Mouse (Mus musculus) v-Abl transformed pro-B cells (cell line): Measurements from ENCODE around the gene Hbb-bs.
"Not testable (repeated sequence)": the region's sequence is repeated elsewhere in the genome, so short reads cannot be mapped to it uniquely, and the experiment has no call there.

Experiments used
- in situ Hi-C, 2 experiments: fragments of 400-800 bp; cut with MboI; formaldehyde crosslinking; loops; one replicate each; pipeline ENCODE4 v1.15.1; 2025; ENCODE audit not compliant: unreplicated experiment in 2 of 2

The Hbb-bs gene

DNA sequence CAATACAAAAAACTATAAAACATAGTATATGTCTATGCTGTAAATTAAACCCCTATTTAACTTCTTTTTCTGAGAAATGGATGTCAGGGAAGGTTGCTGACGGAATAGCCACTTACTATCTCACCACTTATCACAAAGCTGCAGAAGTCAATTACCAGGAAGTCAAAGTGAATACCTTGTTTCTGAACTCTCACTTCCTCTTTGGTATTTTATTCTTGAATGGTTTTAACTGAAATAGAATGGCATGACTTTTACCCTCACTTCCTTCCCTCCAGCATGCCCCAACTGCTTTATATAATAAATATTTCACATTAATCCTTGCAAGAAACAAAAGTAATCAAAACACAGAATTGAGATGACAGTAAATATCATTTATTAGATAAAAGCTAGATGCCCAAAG lies 15.7 kb downstream of the Hbb-bs start:
- in situ Hi-C loops, result no loop called here

DNA sequence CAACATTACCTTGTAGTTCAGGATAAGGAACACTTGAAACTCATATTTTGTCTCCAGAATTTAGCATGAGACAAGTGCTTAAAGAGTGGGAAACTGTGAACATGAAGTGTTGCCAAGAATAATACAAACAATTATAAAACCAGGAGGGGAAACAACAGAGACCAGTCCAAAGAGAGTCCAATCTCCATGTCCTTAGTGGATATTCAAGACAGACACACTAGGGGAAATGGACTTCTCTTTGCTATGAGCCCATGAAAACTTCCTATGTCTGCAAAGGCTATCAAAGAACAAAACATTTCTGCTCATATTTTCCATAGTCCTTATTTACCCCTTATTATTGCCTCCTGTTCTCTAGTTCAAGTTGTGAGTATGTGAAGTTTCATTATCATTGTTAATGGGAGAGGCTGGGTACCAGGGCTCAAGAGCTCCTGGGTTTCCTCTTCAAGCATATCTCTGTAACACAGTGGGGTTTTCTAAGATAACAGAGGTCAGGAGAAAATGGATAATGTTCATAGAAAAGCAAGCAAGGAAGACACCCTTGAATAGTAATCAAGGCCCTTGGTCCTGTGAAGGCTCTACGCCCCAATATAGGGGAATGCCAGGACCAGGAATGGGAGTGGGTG lies 16.6 kb downstream of the Hbb-bs start:
- in situ Hi-C loops, result no loop called here

DNA sequence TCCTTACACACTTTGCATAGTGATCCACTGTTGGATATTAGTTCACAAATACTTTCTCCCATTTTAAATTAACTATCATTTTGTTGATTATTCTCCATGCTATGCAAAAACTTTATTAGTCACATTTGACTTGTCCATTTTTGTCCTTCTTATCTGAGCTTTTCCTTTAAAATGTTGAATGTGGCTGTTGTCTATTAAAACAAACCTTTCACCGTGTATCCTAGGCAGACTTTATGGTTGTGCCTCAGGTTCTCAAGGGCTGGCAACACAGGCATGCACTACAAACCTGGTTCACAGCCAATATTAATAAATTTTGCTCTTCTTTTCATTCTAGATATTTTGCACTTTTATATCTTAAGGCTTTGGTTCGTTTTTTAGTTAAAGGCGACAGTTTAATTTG lies 17.1 kb downstream of the Hbb-bs start:
- in situ Hi-C loops, result no loop called here

DNA sequence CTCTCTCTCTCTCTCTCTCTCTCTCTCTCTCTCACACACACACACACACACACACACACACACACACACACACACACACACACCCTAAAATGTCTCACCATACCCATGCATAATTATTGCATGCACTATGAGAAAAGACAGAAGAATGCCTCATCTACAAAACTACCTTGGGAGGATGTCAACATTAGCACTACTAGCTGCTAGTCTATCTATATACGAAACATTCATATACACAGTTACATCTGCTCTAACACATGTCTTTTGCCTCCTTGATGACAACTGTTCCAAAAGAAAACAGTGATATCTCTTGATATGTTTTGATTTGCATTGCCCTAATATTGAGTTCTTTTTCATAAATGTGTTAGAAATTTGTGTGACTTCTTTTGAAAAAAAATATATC lies 17.6 kb downstream of the Hbb-bs start:
- in situ Hi-C loops, result no loop called here

DNA sequence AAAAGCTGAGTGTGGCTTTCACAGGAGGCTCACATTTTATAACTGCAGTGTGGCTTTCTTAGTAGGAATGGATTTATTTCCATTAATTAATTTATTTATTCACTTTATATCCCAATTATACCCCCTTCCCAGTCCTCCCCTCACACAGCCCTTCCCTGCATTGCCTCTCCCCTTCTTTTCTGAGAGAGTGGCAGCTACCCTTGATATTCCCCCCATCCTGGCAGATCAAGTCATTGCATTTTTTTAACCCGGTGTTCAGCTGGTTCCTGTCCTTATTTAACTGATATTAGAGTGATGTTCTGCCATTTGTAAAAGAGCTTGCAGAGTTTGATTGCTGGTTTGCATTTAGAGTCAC lies 18.1 kb downstream of the Hbb-bs start:
- in situ Hi-C loops, result loop anchor here (10.0 kb wide), 3 partner anchors 95 to 1115 kb away; partner anchors contain the start of genes Olfr648 (in 2 of the 2), Olfr243 (in 1 of the 2) and Olfr557 (in 1 of the 2)

DNA sequence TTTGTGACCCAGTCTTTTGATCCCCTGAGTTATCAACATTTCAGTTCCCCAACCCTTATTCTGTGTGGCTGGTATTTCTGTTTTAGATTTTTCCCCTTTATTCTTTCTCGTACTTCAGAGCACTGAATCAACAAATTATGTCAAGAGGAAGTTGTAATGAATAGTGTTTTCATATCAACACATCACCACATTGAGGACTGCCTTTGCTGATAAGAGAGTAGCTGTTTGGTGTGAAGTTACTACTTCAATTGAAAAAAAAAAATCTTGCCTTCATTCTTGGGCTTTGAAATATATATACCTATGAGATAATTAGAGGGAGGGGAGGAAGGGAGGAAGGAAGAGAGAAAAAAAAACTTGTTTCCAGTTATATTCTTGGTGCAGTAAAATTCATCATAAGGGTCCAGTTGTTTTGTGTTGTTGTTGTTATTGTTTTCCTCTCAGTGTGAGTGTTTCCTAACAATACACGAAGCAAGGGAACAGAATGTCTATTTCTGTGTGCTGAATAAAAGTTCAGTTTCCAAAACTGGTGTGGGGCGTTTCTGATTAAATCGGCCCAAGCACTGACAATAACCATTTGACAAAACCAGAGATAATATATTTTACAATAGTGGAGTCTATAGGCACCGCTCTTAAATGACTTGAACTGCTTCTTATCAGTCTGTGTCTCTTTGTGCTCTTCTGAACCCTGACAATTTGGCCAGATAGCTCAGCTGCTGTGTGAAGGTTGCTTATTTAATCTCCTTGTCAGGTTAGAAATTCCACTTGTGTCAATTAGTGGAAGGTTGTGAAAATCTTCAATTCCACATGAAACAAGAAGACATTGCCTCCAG lies 18.7 kb downstream of the Hbb-bs start:
- in situ Hi-C loops, result loop anchor here (10.0 kb wide), 3 partner anchors 94 to 1114 kb away; partner anchors contain the start of genes Olfr648 (in 2 of the 2), Olfr243 (in 1 of the 2) and Olfr557 (in 1 of the 2)

DNA sequence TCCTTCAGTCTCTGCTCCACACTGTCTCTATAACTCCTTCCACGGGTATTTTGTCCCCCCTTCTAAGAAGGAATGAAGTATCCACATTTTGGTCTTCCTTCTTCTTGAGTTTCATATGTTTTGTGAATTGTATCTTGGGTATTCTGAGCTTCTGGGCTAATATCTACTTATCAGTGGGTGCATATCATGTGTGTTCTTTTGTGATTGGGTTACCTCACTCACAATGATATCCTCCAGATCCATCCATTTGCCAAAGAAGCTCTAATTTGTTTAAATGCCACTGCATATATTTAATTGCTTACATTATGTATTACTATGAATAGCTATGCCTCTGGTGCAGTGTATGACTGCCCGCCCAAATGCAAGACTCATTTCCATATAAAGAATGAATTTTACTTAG lies 19.8 kb downstream of the Hbb-bs start:
- in situ Hi-C loops, result loop anchor here (10.0 kb wide), 3 partner anchors 93 to 1113 kb away; partner anchors contain the start of genes Olfr648 (in 2 of the 2), Olfr243 (in 1 of the 2) and Olfr557 (in 1 of the 2)

DNA sequence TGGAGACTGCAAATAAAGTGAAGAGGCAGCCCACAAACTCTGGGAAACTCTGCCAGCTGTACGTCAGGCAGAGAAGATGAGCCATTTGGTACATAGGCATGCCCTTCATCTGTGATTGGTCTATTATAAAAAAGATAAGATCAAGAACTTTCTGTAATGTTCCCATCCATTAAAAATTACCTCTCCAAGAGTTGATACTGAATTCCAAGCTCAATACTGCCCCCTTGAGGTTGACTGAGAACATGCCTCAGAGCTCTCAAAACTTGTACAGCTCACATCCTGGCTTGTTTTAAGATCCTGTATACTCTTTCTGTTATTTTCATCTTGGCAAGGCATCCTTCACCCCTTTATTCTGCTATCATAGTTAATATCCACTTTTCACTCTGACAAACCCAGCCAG lies 21.0 kb downstream of the Hbb-bs start:
- in situ Hi-C loops, result loop anchor here (10.0 kb wide), 3 partner anchors 92 to 1112 kb away; partner anchors contain the start of genes Olfr648 (in 2 of the 2), Olfr243 (in 1 of the 2) and Olfr557 (in 1 of the 2)

DNA sequence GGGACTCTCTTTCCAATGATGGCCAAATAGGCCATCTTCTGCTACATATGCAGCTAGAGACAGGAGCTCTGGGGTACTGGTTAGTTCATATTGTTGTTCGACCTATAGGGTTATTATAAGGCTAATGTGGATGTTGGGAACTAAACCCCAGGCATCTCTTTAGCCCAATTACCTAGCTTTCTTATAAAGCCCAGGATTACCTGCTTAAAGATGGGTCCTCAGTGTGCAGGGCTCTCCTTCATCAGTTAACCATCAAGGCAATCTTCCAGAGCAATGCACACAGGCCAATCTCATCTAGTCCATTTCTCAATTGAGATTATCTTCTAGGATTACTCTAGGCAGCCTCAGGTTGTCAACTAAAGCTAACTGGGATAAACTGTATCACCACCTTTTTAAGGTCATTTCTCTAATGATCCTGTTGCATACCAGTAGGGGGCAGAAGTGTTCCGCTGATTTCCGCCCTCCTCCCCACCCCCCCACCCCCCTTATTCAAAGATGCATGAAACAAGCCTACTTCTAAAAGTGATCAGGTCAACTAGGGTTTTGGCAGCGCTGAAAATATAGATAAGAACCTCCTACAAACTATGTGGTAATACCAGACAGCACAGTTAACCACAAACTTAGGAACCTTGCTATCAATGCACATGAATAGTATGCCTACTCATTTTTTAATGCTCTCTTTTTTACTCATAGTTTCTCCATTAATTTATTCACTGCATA lies 35.1 kb downstream of the Hbb-bs start:
- in situ Hi-C loops, result loop anchor here (5.0 to 10.0 kb wide), 2 partner anchors 79 to 152 kb away; partner anchors contain the start of gene Olfr633 (in 2 of the 2)

DNA sequence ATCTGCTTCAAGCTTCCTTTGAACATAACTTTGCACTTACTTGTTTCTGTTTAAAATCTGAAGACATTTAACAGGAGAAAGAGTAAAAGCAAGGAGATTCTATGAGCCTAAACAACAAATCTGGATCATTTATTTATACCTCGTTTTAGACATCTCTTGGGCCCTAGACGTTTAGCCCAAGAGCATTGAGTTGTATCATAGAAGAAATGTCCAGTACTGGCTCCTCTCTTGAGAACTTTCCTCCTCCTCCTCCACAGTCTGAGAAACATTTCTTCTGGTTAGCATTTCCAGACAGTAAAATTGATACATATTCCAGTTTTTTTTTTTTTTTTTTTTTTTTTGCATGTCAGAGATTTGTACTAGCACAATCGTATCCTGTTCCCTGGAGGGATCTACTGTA lies 36.2 kb downstream of the Hbb-bs start, which contains the start of gene Olfr67:
Olfr67 (minus strand) TSS at position 101 of the 400 bp plus-strand sequence.
- in situ Hi-C loops, result loop anchor here (5.0 to 10.0 kb wide), 2 partner anchors 81 to 153 kb away; partner anchors contain the start of gene Olfr633 (in 2 of the 2)

DNA sequence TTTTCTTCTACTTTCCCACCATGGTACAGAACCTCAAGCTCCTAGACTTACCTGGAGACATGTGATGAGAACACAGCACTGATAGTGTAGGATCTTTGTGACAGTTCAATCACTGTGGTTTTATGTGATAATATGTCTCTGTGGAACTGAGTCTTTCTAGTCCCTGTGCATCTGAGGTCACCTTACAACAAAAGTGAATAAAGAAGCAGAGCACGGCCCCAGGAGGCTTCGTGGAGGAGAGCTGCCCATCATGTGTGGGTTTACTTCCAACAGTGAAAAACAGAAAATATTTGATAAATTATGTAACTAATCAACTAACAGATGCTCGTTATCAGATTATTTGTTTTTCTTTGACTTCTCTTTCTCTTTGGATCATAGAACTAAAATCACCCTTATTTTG lies 48.3 kb downstream of the Hbb-bs start, which contains the start of gene Olfr68:
Olfr68 (minus strand) TSS at position 101 of the 400 bp plus-strand sequence.
- in situ Hi-C loops, result no loop called here

DNA sequence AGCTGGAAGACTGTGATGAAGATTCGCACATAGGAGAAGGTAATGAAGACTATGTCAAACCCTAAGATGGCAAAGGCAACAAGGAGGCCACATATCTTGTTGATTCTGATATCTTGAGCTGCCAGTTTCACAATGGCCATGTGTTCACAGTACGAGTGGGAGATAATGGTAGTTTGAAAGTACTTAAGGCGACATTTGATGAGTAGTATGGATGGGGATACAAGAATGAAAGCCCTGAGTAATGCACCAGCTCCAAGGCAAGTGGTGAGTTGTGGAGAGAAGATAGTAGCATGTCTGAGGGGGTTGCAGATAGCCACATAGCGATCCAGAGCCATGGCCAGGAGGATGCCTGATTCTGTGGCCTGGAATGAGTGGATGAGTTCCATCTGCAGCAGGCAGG lies 50.2 kb downstream of the Hbb-bs start:
- in situ Hi-C loops, result not testable (repeated sequence)
